Mouse (Mus musculus): ENCODE data around the gene Fgd6.

Fgd6 gene

GRCm38 (mm10) chr10:94172706-94173105, 136.9 kb downstream of the Fgd6 start:
- DNase-seq (ENCODE audit: extremely low spot score, low read depth, low spot score), result no peak

GRCm38 (mm10) chr10:94174652-94175051, 138.9 kb downstream of the Fgd6 start:
- no peak for DNase-seq (ENCODE audit: extremely low spot score, low read depth, low spot score)

DNA sequence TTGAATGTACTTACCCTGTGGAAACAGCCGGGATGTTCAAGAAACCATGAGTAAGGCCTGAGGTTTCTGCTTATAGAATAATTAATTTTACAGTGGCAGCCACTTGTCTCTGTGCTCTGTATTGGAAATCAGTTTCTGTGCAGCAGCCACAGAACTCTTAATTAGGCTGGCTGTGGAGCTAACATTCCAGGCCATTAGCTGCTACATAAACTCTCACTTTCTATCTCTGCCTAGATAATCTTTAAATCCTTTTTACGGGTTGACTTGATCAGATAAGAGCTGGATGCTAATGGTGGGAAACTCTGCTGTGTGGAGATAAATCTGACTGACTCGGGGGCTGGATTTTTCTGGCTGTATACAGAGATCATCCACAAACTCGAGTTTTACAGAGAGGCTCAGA, 147.4 kb downstream of the Fgd6 start:
- no peak for DNase-seq (ENCODE audit: extremely low spot score, low read depth, low spot score)

Data from hindlimb bud, embryonic 11.5 days (tissue).